Mouse (Mus musculus) MEL (cell line): Measurements from ENCODE around the gene Ube2q1. TPM values are rescaled to one million over a fixed set of nuclear protein-coding genes. Genes with fewer than 3 reads are reported as not detected.

Experiments used
- DNase-seq: peaks from one replicate; pipeline ENCODE4 v3.0.0; 2011; ENCODE audit warnings: low read depth, low spot score
- H3K27ac ChIP-seq: 2 replicates; pipeline ENCODE4 v1.5.1; 2012; ENCODE audit warnings: low read depth, mild to moderate bottlenecking, control low read depth, low read length, moderate library complexity; ENCODE audit not compliant: control insufficient read depth
- H3K27me3 ChIP-seq, 2 experiments: fragments of 150-350 bp in 1 of 2; sonication (generic) in 1 of 2; 2 replicates each; pipeline ENCODE4 v1.6.1; 2012; ENCODE audit warnings: low read length in 2 of 2, mild to moderate bottlenecking in 2 of 2, improper control_type of control experiment in 1 of 2, moderate library complexity in 1 of 2; ENCODE audit not compliant: insufficient read depth in 2 of 2, control insufficient read depth in 1 of 2
- H3K36me3 ChIP-seq, 2 experiments: 2 replicates each; pipeline ENCODE4 v1.6.1; 2012 to 2014; ENCODE audit warnings: low read length in 2 of 2, improper control_type of control experiment in 1 of 2, inconsistent platforms in 1 of 2, mild to moderate bottlenecking in 1 of 2; ENCODE audit not compliant: insufficient read depth in 2 of 2, control insufficient read depth in 1 of 2
- H3K4me1 ChIP-seq, 2 experiments: fragments of 150-350 bp in 1 of 2; sonication (generic) in 1 of 2; 2 replicates each; pipeline ENCODE4 v1.6.1; 2012; ENCODE audit warnings: low read length in 2 of 2, improper control_type of control experiment in 1 of 2, mild to moderate bottlenecking in 1 of 2; ENCODE audit not compliant: insufficient read depth in 2 of 2, control insufficient read depth in 1 of 2
- H3K4me3 ChIP-seq, 2 experiments: fragments of 150-350 bp in 1 of 2; sonication (generic) in 1 of 2; 2 replicates each; pipeline ENCODE4 v1.5.1; 2012; ENCODE audit warnings: low read depth in 2 of 2, low read length in 2 of 2, mild to moderate bottlenecking in 2 of 2, moderate library complexity in 2 of 2, control low read depth in 1 of 2, improper control_type of control experiment in 1 of 2; ENCODE audit not compliant: control insufficient read depth in 1 of 2, insufficient read depth in 1 of 2
- H3K79me2 ChIP-seq: 2 replicates; pipeline ENCODE4 v1.6.1; 2012; ENCODE audit warnings: mild to moderate bottlenecking, low read length, moderate library complexity; ENCODE audit not compliant: control insufficient read depth, poor library complexity, insufficient read depth
- H3K9ac ChIP-seq: 2 replicates; pipeline ENCODE4 v1.6.1; 2012; ENCODE audit warnings: low read depth, mild to moderate bottlenecking, control low read depth, low read length, moderate library complexity; ENCODE audit not compliant: control insufficient read depth, poor library complexity, severe bottlenecking
- H3K9me3 ChIP-seq: fragments of 150-350 bp; sonication (generic); replicated peaks from 2 replicates; pipeline ENCODE4 v1.6.1; 2012; ENCODE audit warnings: mild to moderate bottlenecking, low read length, improper control_type of control experiment, moderate library complexity; ENCODE audit not compliant: insufficient read depth
- CTCF ChIP-seq, 3 experiments: IDR thresholded peaks in 2 of 3; conservative IDR thresholded peaks in 1 of 3; 2 replicates each; pipeline ENCODE4 v1.5.1; 2011 to 2012; ENCODE audit warnings: low read length in 3 of 3, low read depth in 2 of 3, mild to moderate bottlenecking in 2 of 3, improper control_type of control experiment in 1 of 3, inconsistent platforms in 1 of 3, mixed read lengths in 1 of 3, moderate library complexity in 1 of 3; ENCODE audit not compliant: control insufficient read depth in 1 of 3, insufficient read depth in 1 of 3, poor library complexity in 1 of 3, severe bottlenecking in 1 of 3
- GABPA ChIP-seq: IDR thresholded peaks from 2 replicates; pipeline ENCODE4 v1.6.1; 2012; ENCODE audit warnings: low read depth, mild to moderate bottlenecking, inconsistent platforms, low read length, improper control_type of control experiment, moderate library complexity
- GATA1 ChIP-seq: IDR thresholded peaks from 2 replicates; pipeline ENCODE4 v1.6.1; 2011; ENCODE audit warnings: low read depth, low read length, improper control_type of control experiment
- HCFC1 ChIP-seq: IDR thresholded peaks from 2 replicates; pipeline ENCODE4 v1.6.1; 2012; ENCODE audit warnings: low read depth, mild to moderate bottlenecking, inconsistent platforms, low read length, improper control_type of control experiment, moderate library complexity
- JUND ChIP-seq: IDR thresholded peaks from 2 replicates; pipeline ENCODE4 v1.6.1; 2011; ENCODE audit warnings: low read depth, mild to moderate bottlenecking, improper control_type of control experiment, low read length
- MAFK ChIP-seq: IDR thresholded peaks from 2 replicates; pipeline ENCODE4 v1.6.1; 2011; ENCODE audit warnings: low read depth, mild to moderate bottlenecking, low read length, improper control_type of control experiment, borderline replicate concordance
- MAX ChIP-seq: IDR thresholded peaks from 2 replicates; pipeline ENCODE4 v1.6.1; 2011; ENCODE audit warnings: low read length, improper control_type of control experiment
- MYC ChIP-seq: IDR thresholded peaks from 2 replicates; pipeline ENCODE4 v1.6.1; 2011; ENCODE audit warnings: low read depth, mild to moderate bottlenecking, low read length, improper control_type of control experiment, moderate library complexity
- NRF1 ChIP-seq: IDR thresholded peaks from 2 replicates; pipeline ENCODE4 v1.6.1; 2014; ENCODE audit warnings: low read depth, mild to moderate bottlenecking, inconsistent platforms, low read length, improper control_type of control experiment, moderate library complexity; ENCODE audit not compliant: poor library complexity, insufficient read depth, severe bottlenecking
- POLR2A ChIP-seq, 2 experiments: IDR thresholded peaks; 2 replicates each; pipeline ENCODE4 v1.6.1; 2011 to 2012; ENCODE audit warnings: low read length in 2 of 2, mild to moderate bottlenecking in 2 of 2, control low read depth in 1 of 2, improper control_type of control experiment in 1 of 2, low read depth in 1 of 2, moderate library complexity in 1 of 2; ENCODE audit not compliant: control insufficient read depth in 1 of 2, insufficient read depth in 1 of 2, poor library complexity in 1 of 2
- POLR2AphosphoS2 ChIP-seq: IDR thresholded peaks from 2 replicates; pipeline ENCODE4 v1.6.1; 2011; ENCODE audit warnings: low read length, improper control_type of control experiment
- POLR2AphosphoS5 ChIP-seq: IDR thresholded peaks from 2 replicates; pipeline ENCODE4 v1.6.1; 2012; ENCODE audit warnings: low read depth, borderline replicate concordance, mild to moderate bottlenecking, inconsistent platforms, low read length, moderate library complexity, mixed read lengths
- RCOR1 ChIP-seq: IDR thresholded peaks from 2 replicates; pipeline ENCODE4 v1.6.1; 2012; ENCODE audit warnings: low read depth, mild to moderate bottlenecking, inconsistent platforms, low read length, improper control_type of control experiment
- SMC3 ChIP-seq: IDR thresholded peaks from 2 replicates; pipeline ENCODE4 v1.6.1; 2011; ENCODE audit warnings: low read depth, low read length, improper control_type of control experiment
- TBP ChIP-seq: IDR thresholded peaks from 2 replicates; pipeline ENCODE4 v1.8.0; 2011; ENCODE audit warnings: low read depth, low read length, improper control_type of control experiment
- UBTF ChIP-seq: IDR thresholded peaks from 2 replicates; pipeline ENCODE4 v1.6.1; 2012; ENCODE audit warnings: low read depth, mild to moderate bottlenecking, inconsistent platforms, low read length, improper control_type of control experiment, moderate library complexity, borderline replicate concordance; ENCODE audit not compliant: insufficient read depth
- polyA plus RNA-seq, 2 experiments: library from polyadenylated mRNA; stranded (reverse) in 1 of 2; unstranded in 1 of 2; fragments of >175 nt in 1 of 2; fragments of >200 nt in 1 of 2; gene quantifications; 2 replicates each; pipeline versions ENCODE4 v1.2.1 to v1.2.4; 2012; ENCODE audit warnings: low replicate concordance in 2 of 2, low read depth in 1 of 2; ENCODE audit not compliant: insufficient read length in 2 of 2, insufficient read depth in 1 of 2, missing spikeins in 1 of 2
- total RNA-seq: library from RNA; depleted of rRNA; stranded (reverse); fragments of 300-350 nt; gene quantifications from 2 replicates; pipeline ENCODE4 v1.2.3, GENCODE M21; 2012

Ube2q1 gene
- total and polyA plus RNA-seq, 3 experiments, result 73.8 to 162 (median 89.0) TPM

DNA sequence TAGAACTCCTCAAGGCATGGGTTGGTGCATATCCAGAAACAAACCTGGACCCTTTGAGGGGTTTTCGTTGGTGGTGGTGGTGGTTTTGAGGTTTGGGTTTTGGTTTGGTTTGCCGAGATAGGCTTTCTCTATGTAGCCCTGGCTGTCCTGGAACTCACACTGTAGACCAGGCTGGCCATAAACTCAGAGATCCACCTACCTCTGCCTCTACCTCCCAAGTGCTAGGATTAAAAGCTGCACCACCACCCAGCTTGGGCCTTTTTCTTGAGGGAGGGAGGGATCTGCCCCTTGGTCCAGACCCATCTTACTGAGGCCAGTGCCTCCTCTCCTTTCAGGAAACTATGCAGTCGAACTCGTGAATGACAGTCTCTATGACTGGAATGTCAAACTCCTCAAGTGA lies 6.7 kb downstream of the Ube2q1 start:
- H3K36me3 ChIP-seq, result peaks cover 7 to 40% of the 10 kb centered on the region in 2 experiments
- H3K27ac ChIP-seq, result no peak overlapping the region
- no peaks in the 10 kb centered on the region for H3K27me3 ChIP-seq
- no peak overlapping the region for H3K4me3 ChIP-seq
- H3K9me3 ChIP-seq, result no peaks in the 10 kb centered on the region
- H3K4me1 ChIP-seq, result peaks cover under 1 to 12% of the 10 kb centered on the region in 2 experiments; a peak in 3 of 4 replicates
- peaks cover 9% of the 10 kb centered on the region for H3K79me2 ChIP-seq
- no peak for DNase-seq
- H3K9ac ChIP-seq, result no peak overlapping the region
- TF ChIP-seq CTCF (IDR thresholded peaks at IDR 0.05 in 2 of 3, conservative IDR thresholded peaks at IDR 0.05 in 1 of 3; ENCODE audit: control insufficient read depth in 1 of 3, insufficient read depth in 1 of 3, low read depth in 2 of 3, low read length in 3 of 3, poor library complexity in 1 of 3, severe bottlenecking in 1 of 3), result no peak
- TF ChIP-seq RCOR1, result no peak
- TF ChIP-seq TBP, result no peak
- TF ChIP-seq HCFC1, result no peak
- TF ChIP-seq POLR2AphosphoS5, result no peak
- TF ChIP-seq POLR2A (IDR thresholded peaks at IDR 0.05; ENCODE audit: control insufficient read depth in 1 of 2, insufficient read depth in 1 of 2, low read depth in 1 of 2, low read length in 2 of 2, poor library complexity in 1 of 2), result no peak
- TF ChIP-seq GATA1, result no peak
- TF ChIP-seq NRF1, result no peak
- no peak for TF ChIP-seq MAFK
- TF ChIP-seq MAX, result no peak
- no peak for TF ChIP-seq JUND

DNA sequence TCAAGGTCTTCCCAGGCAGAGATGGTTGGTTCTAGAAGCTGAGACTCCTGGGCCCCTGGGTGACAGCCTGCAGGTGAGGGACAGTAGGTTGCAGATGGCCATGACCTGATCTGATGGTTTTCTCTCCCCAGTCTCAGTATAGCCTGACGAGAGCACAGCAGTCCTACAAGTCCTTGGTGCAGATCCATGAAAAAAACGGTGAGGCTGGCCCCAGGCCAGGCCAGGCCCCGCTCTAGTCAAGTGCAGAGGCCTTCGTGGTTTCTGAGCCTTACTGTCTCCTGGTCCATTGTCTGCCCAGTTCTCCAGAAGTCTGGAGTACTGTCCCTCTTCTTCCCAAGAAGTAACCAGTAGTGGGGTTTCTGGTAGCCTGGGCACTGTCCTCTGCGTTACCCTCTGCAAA lies 8.2 kb downstream of the Ube2q1 start:
- Histone ChIP-seq H3K9ac (no peak overlapping the region), H3K9me3 (no peaks in the 10 kb centered on the region), H3K4me1 (peaks cover 0 to 5% of the 10 kb centered on the region in 2 experiments; a peak in 1 of 4 replicates), H3K79me2 (no peaks in the 10 kb centered on the region), H3K36me3 (peaks cover 0 to 35% of the 10 kb centered on the region in 2 experiments; a peak in 2 of 4 replicates), H3K27me3 (no peaks in the 10 kb centered on the region), H3K27ac (no peak overlapping the region), H3K4me3 (no peak overlapping the region)
- TF ChIP-seq UBTF, result no peak
- TF ChIP-seq POLR2AphosphoS2, result no peak
- no peak for TF ChIP-seq GABPA
- no peak for TF ChIP-seq SMC3
- no peak for TF ChIP-seq MYC
- no peak for DNase-seq
